Mouse (Mus musculus) layer of hippocampus, postnatal 10 days (tissue): ENCODE data around the gene Marcks. TPM values are rescaled to one million over a fixed set of nuclear protein-coding genes. Genes with fewer than 3 reads are reported as not detected.

Source experiments
- total RNA-seq, 2 experiments: library from RNA; stranded (reverse); gene quantifications; 2 replicates each; pipeline ENCODE4 v1.2.3; 2021

The Marcks gene
- total RNA-seq, 2 experiments from 2014 or later: 286 to 292 TPM

Other genes with a start within 250 kb of the Marcks start
- 100 to 1,000 TPM; 121 to 124 TPM for gene Hdac2, start 164.4 kb downstream of the Marcks start, total RNA-seq